Mouse (Mus musculus): Measurements from ENCODE around the gene 9530077C05Rik.
"Not testable (repeated sequence)": the region's sequence is repeated elsewhere in the genome, so short reads cannot be mapped to it uniquely, and the experiment has no call there.

The 9530077C05Rik gene

GRCm38 (mm10) chr9:22420491-22420890 is 9.2 kb downstream of the 9530077C05Rik start:
- DNase-seq, result no peak

DNA sequence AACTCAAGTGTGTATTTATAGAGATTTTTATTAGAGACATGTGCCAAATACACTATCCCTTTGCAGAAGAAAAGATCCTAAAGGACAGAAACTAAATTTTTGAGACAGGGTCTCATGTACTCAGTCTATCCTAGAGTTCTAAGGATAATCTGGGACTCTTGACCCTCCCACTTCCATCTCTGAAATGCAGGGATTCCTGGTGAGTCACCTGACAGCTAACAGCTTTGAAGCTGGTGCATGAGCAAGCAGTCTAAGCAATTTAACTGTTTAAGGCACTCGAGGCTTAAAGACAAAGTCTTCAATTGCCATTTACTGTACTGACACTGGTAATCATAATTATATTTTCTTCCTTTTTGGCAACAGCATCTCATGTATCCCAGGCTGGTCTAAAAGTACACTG is 11.2 kb downstream of the 9530077C05Rik start:
- DNase-seq, result no peak

GRCm38 (mm10) chr9:22423507-22423906 is 12.2 kb downstream of the 9530077C05Rik start:
- DNase-seq, result no peak

DNA sequence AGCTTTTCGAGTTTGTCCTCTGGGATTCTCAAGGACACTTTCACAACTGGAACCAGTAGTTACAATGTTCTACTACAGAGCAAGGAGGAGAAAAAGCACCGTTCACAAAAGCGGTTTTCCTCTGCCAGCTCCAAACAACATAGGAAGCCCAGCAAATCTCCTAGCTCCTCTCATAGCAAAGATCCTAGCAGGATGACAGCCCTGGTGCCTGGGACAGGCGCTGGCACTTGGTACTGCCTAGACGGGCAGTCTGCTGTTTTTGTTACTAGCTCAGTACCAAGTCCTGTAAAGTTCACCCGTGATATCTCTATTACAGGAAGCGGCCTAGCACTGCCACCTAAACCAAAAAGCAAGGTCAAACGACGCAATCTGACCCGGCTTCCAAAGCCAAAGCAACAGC is 12.9 kb downstream of the 9530077C05Rik start:
- DNase-seq, result no peak

DNA sequence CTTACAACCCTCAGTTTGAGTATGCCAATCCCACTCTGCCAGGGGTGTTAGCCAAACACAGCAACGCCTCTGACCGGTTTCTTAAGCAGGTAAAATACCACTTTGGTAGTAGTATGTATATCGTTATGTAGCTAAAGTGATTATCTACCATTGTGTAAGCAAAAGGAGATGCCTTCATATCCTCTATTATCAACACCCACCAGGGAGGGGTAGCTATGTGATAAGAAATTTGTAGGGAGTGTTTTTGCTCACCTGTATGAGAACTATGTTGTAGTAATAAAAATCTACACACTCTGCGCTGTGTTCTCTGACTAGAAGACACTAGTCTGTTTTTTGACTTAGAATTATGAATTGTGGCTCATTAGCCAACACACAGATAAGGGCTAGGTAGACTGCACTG is 13.4 kb downstream of the 9530077C05Rik start:
- DNase-seq, result no peak

DNA sequence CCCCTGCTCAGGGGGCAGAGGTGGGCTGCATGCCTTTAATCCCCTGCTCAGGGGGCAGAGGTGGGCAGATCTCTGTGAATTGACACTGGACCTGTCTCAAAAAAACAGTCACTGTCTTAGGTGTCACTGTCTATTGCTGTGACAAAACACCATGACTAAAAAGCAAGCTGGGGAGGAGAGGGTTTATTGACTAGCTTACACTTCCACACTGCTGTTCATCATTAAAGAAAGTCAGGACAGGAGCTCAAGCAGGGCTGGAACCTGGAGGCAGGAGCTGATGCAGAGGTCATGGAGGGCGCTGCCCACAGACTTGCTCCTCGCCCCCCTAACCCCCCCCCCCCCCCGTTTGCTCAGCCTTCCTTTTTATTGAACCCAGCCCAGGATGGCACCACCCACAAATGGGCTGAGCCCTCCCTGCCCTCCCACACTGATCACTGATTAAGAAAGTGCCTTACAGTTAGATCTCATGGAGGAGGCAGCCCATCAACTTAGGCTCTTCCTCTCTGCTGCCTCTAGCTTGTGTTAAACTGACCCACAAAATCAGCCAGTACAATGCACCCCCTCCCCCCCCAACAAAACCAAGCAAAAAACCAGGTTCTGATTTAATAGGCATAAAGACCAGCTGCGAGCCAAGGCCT is 16.8 kb downstream of the 9530077C05Rik start:
- no peak for DNase-seq

GRCm38 (mm10) chr9:22428666-22429410 is 17.5 kb downstream of the 9530077C05Rik start:
- DNase-seq, result no peak

GRCm38 (mm10) chr9:22429533-22430241 is 18.4 kb downstream of the 9530077C05Rik start:
- DNase-seq, result no peak

- DNase-seq, result peak; percentile 67
Observed at GRCm38 (mm10) chr9:22430315-22430840, 19.1 kb downstream of the 9530077C05Rik start.

- DNase-seq, result no peak
Observed at GRCm38 (mm10) chr9:22433221-22433620, 21.9 kb downstream of the 9530077C05Rik start.

GRCm38 (mm10) chr9:22434101-22434500 is 22.8 kb downstream of the 9530077C05Rik start:
- no peak for DNase-seq

GRCm38 (mm10) chr9:22438826-22439225 is 27.5 kb downstream of the 9530077C05Rik start:
- DNase-seq, result no peak

DNA sequence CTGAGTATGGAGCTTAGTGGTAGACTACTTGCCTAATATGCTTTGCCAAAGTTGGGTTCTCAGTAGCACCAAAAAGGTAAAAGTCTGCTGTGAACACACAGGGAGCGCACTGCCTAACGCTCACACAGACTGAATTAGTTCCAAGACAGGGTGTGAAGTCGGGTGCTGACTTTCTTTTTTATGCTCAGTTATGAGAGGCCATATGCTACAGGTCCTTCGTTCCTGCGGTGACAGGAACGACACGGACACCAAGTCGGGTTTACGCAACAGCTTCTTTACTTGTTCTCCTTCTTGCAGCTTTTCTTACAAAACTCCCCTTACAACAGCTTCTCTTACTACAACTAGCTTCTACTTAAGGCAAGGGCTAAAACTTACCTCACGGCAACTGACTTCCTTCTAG is 31.8 kb downstream of the 9530077C05Rik start:
- no peak for DNase-seq

DNA sequence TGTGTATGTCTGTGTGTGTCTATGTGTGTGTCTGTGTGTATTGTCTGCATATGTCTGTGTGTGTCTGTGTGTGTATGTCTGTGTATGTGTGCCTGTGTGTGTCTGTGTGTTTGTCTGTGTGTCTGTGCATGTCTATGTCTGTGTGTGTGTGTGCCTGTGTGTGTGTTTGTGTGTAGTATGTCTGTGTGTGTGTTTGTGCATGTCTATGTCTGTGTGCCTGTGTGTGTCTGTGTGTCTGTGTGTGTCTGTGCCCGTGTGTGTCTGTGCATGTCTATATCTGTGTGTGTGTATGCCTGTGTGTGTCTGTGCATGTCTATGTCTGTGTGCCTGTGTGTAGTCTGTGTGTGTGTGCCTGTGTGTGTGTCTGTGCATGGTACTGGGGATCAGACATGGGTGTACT is 33.8 kb downstream of the 9530077C05Rik start:
- DNase-seq, result no peak

DNA sequence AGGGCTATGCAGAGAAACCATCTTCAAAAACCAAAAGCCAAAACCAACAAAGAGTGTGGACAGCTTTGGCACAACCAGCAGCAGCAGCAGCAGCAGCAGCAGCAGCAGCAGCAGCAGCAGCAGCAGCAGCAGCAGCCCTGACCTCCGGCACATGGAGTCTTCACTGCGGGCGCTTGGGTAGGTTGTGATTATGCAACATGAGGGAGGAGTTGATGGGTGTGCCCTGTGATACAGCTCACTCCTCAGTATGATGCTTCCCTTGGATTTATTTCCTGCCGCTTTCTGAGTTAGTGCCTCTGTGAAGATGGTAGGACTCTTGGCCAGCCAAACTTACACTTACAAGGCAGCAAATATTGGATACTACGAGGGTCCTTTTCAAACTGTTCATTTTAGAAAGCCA is 35.9 kb downstream of the 9530077C05Rik start:
- no peak for DNase-seq

GRCm38 (mm10) chr9:22448420-22448819 is 37.1 kb downstream of the 9530077C05Rik start:
- DNase-seq, result no peak

- no peak for DNase-seq
Observed at GRCm38 (mm10) chr9:22449209-22449608, 37.9 kb downstream of the 9530077C05Rik start.

- DNase-seq, result no peak
Observed at GRCm38 (mm10) chr9:22452697-22453096, 41.4 kb downstream of the 9530077C05Rik start.

DNA sequence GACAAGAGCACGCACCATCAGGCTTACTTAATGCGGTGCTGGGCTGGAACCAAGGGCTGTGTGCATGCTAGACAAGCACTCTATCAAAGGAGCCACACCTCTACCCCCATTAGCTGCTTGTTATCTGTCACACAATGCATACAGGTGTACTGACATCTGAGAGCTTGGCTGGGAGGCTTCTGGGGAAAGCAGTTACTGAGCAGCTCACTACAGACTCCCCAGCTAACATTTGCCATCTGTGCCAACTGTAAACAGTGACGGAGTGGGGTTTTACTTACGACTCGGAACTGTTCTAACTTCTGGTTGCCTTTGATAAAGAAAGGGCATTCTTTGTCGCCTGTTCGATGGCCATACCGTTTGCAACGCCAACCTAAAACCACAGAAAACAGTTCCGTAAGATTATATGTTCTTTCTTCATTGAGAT is 42.2 kb downstream of the 9530077C05Rik start:
- peak; percentile 62 for DNase-seq

- DNase-seq, result not testable (repeated sequence)
Observed at GRCm38 (mm10) chr9:22453990-22454389, 42.7 kb downstream of the 9530077C05Rik start, which contains the start of gene Gm17545. Gene Gm17545 (plus strand): TSS chr9:22454290.

GRCm38 (mm10) chr9:22455041-22455440 is 43.7 kb downstream of the 9530077C05Rik start:
- no peak for DNase-seq

GRCm38 (mm10) chr9:22457142-22457835 is 46.0 kb downstream of the 9530077C05Rik start:
- no peak for DNase-seq

DNA sequence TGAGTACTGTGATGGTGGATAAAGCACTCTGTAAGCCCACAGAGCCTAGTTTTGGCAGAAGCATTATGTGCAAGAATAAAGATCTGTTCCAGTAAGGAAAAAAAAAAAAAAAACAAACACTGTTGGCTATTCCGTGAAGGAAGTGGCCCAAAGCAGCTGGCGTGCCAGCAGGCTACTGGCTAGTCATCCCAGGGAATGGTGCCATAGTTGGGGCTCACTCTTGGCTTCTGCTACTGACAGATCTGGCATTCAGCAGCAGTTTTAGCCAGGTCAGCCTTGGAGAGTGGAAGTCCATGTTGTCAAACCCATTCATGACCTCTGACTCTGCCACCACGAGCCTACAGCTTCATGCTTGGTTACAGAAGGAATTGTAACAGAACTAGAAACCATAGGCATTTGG is 50.6 kb downstream of the 9530077C05Rik start:
- no peak for DNase-seq
